In the genomic region with DNA sequence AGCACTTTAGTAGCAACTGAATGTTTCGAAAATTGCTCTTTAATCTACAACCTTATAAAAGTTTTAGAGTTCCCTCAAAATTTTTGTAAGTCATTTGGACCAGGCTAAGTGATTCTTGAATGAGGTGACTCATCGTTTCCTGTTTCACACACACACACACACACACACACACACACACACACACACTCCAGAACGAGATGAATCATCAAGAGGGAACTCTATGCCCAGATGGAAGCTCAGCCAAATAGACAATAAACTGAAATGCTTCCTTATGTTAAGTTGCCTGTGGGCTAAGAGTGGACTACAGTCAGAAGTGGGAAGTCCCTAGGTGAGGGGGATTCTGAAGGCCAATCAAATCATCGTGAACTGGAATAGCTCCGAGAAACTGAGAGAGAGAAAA, we compare ENCODE assay signal across 12 mouse cellular contexts.
DNase-seq lines count a peak whose midpoint lies in the region; ATAC-seq lines count a peak whose summit lies in the region.
"Had no signal": no experiment of that assay in that cellular context is flagged by ENCODE, and none has a peak within 500 bp of the region (broad histone marks: within the 10 kb centered on the region; RNA-seq: fewer than 3 reads in every experiment).

No protein-coding gene starts in this region.

- no peak overlapping the region for H3K9ac ChIP-seq in intestine, embryonic 15.5 days
- no peak overlapping the region for H3K9ac ChIP-seq in intestine, embryonic 16.5 days (ENCODE audit: low read depth, low read length)
- H3K9ac ChIP-seq in forebrain, embryonic 11.5 days (ENCODE audit: low read length), result no peak overlapping the region
- H3K9ac ChIP-seq: forebrain, embryonic 15.5 days; heart, embryonic 13.5 days had no signal

- no peaks in the 10 kb centered on the region for H3K9me3 ChIP-seq in intestine, embryonic 15.5 days
- H3K9me3 ChIP-seq in intestine, embryonic 16.5 days (ENCODE audit: control insufficient read depth, low read length), result no peaks in the 10 kb centered on the region
- no peaks in the 10 kb centered on the region for H3K9me3 ChIP-seq in hindbrain, embryonic 10.5 days
- no peaks in the 10 kb centered on the region for H3K9me3 ChIP-seq in forebrain, embryonic 11.5 days (ENCODE audit: control insufficient read depth, low read length)
- H3K9me3 ChIP-seq: forebrain, embryonic 15.5 days; heart, embryonic 13.5 days had no signal

- H3K27ac ChIP-seq in intestine, embryonic 15.5 days, result no peak overlapping the region
- H3K27ac ChIP-seq in intestine, embryonic 16.5 days (ENCODE audit: low read length), result no peak overlapping the region
- H3K27ac ChIP-seq in hindbrain, embryonic 10.5 days, result no peak overlapping the region
- H3K27ac ChIP-seq in forebrain, embryonic 11.5 days (ENCODE audit: low read depth, low read length), result no peak overlapping the region
- H3K27ac ChIP-seq: forebrain, embryonic 15.5 days; heart, embryonic 13.5 days; macrophage had no signal

- WGBS in intestine, embryonic 15.5 days, result 66% methylated on average over 5 of the region's 5 CpGs
- 66% methylated on average over 5 of the region's 5 CpGs for WGBS in intestine, embryonic 16.5 days
- WGBS in hindbrain, embryonic 10.5 days, result 78% methylated on average over 5 of the region's 5 CpGs
- 90% methylated on average over 5 of the region's 5 CpGs for WGBS in forebrain, embryonic 11.5 days

- H3K4me3 ChIP-seq in intestine, embryonic 15.5 days (replicated peaks), result no peak overlapping the region
- no peak overlapping the region for H3K4me3 ChIP-seq in intestine, embryonic 16.5 days (ENCODE audit: low read length)
- H3K4me3 ChIP-seq in hindbrain, embryonic 10.5 days, result no peak overlapping the region
- no peak overlapping the region for H3K4me3 ChIP-seq in forebrain, embryonic 11.5 days (ENCODE audit: low read depth, low read length)
- H3K4me3 ChIP-seq: forebrain, embryonic 15.5 days; heart, embryonic 13.5 days had no signal

- ATAC-seq in intestine, embryonic 15.5 days, result 0 out of 2 replicates have a peak, but pooled peaks have one; percentile 51
- no peak for ATAC-seq in intestine, embryonic 16.5 days
- ATAC-seq in forebrain, embryonic 11.5 days (replicated peaks; ENCODE audit: low FRiP score), result no peak
- ATAC-seq: forebrain, embryonic 15.5 days; inflammation-experienced regulatory T-cells, adult 6 months had no signal

- peak; percentile 90 for DNase-seq in NIH3T3 (ENCODE audit: low read depth)
- peak; percentile 11 to 17 for DNase-seq in frontal cortex, postnatal 14 days (ENCODE audit: low spot score in 2 of 2)
- peak; percentile 39 to 46 for DNase-seq in right cerebral cortex, postnatal 10 days (ENCODE audit: low spot score in 2 of 2)
- no peak for DNase-seq in thymus, postnatal 0 days (ENCODE audit: low spot score)
- no peak for DNase-seq in hindbrain, embryonic 10.5 days (ENCODE audit: low spot score)
- DNase-seq in forebrain, embryonic 11.5 days (ENCODE audit: low spot score), result no peak

- H3K4me2 ChIP-seq in intestine, embryonic 15.5 days (replicated peaks), result no peak overlapping the region
- no peak overlapping the region for H3K4me2 ChIP-seq in intestine, embryonic 16.5 days (ENCODE audit: low read depth, low read length)
- H3K4me2 ChIP-seq in forebrain, embryonic 11.5 days (ENCODE audit: low read depth, low read length, severe bottlenecking), result no peak overlapping the region
- H3K4me2 ChIP-seq: forebrain, embryonic 15.5 days; heart, embryonic 13.5 days had no signal

- H3K36me3 ChIP-seq in intestine, embryonic 15.5 days, result no peaks in the 10 kb centered on the region
- no peaks in the 10 kb centered on the region for H3K36me3 ChIP-seq in intestine, embryonic 16.5 days (ENCODE audit: control insufficient read depth, insufficient read depth, low read length)
- no peaks in the 10 kb centered on the region for H3K36me3 ChIP-seq in hindbrain, embryonic 10.5 days
- H3K36me3 ChIP-seq in forebrain, embryonic 11.5 days (ENCODE audit: control insufficient read depth, insufficient read depth, low read length), result no peaks in the 10 kb centered on the region
- H3K36me3 ChIP-seq: forebrain, embryonic 15.5 days; heart, embryonic 13.5 days had no signal

- no peaks in the 10 kb centered on the region for H3K4me1 ChIP-seq in intestine, embryonic 15.5 days (replicated peaks)
- H3K4me1 ChIP-seq in intestine, embryonic 16.5 days (ENCODE audit: control insufficient read depth, insufficient read depth, low read length), result no peaks in the 10 kb centered on the region
- no peaks in the 10 kb centered on the region for H3K4me1 ChIP-seq in hindbrain, embryonic 10.5 days (replicated peaks)
- H3K4me1 ChIP-seq in forebrain, embryonic 11.5 days (replicated peaks; ENCODE audit: control insufficient read depth, insufficient read depth, low read length), result no peaks in the 10 kb centered on the region
- H3K4me1 ChIP-seq: forebrain, embryonic 15.5 days; heart, embryonic 13.5 days had no signal

- H3K27me3 ChIP-seq in intestine, embryonic 15.5 days (replicated peaks), result no peaks in the 10 kb centered on the region
- H3K27me3 ChIP-seq in intestine, embryonic 16.5 days (replicated peaks; ENCODE audit: control insufficient read depth, insufficient read depth, low read length), result no peaks in the 10 kb centered on the region
- H3K27me3 ChIP-seq in hindbrain, embryonic 10.5 days (ENCODE audit: insufficient read depth, poor library complexity, severe bottlenecking), result no peaks in the 10 kb centered on the region
- H3K27me3 ChIP-seq in forebrain, embryonic 11.5 days (ENCODE audit: control insufficient read depth, insufficient read depth, low read length), result no peaks in the 10 kb centered on the region
- H3K27me3 ChIP-seq: forebrain, embryonic 15.5 days; heart, embryonic 13.5 days had no signal

Comparison
In these comparisons a context has a peak if more than half of its experiments do, and no peak if none do; other contexts are left out.
1. DNase-seq: peak in NIH3T3 (single experiment), frontal cortex, postnatal 14 days (2 of 2) and right cerebral cortex, postnatal 10 days (2 of 2); none in thymus, postnatal 0 days (single experiment), hindbrain, embryonic 10.5 days (single experiment) and forebrain, embryonic 11.5 days (single experiment).